Mouse (Mus musculus) cerebellum, adult 18-20 months (tissue): Measurements from ENCODE around the gene Nlrp4e.
"Not testable (repeated sequence)": the region's sequence is repeated elsewhere in the genome, so short reads cannot be mapped to it uniquely, and the experiment has no call there.

Experiments
- DNase-seq, 2 experiments: peaks; one replicate each; pipeline ENCODE4 v3.0.0; 2021

Nlrp4e gene

GRCm38 (mm10) chr7:23300892-23301291, at the start of gene Nlrp4e:
Nlrp4e (plus strand) TSS chr7:23301192.
- not testable (repeated sequence) for DNase-seq

GRCm38 (mm10) chr7:23251582-23251981, 49.4 kb upstream of the Nlrp4e start, which contains the start of gene Vmn1r166:
Vmn1r166 (minus strand) TSS chr7:23251682.
- not testable (repeated sequence) for DNase-seq

GRCm38 (mm10) chr7:23278800-23279199, 22.2 kb upstream of the Nlrp4e start, which contains the start of gene Gm6902:
Gm6902 (minus strand) TSS chr7:23278900.
- not testable (repeated sequence) for DNase-seq

GRCm38 (mm10) chr7:23358311-23358710, 57.3 kb downstream of the Nlrp4e start:
- DNase-seq, result not testable (repeated sequence)

GRCm38 (mm10) chr7:23385589-23385988, 84.6 kb downstream of the Nlrp4e start, which contains the start of gene Nlrp5:
Nlrp5 (plus strand) TSS chr7:23385889.
- DNase-seq, result no peak
